Mouse (Mus musculus) fat pad, adult 2 months (tissue): ENCODE data around the gene Cct5.

Experiments used
- DNase-seq: peaks from one replicate; pipeline ENCODE4 v3.0.0-alpha.2; 2011; ENCODE audit warnings: low read depth, low spot score; ENCODE audit errors: extremely low read depth

Cct5 gene

GRCm38 (mm10) chr15:31565786-31566185, 35.8 kb downstream of the Cct5 start:
- DNase-seq = no peak

DNA sequence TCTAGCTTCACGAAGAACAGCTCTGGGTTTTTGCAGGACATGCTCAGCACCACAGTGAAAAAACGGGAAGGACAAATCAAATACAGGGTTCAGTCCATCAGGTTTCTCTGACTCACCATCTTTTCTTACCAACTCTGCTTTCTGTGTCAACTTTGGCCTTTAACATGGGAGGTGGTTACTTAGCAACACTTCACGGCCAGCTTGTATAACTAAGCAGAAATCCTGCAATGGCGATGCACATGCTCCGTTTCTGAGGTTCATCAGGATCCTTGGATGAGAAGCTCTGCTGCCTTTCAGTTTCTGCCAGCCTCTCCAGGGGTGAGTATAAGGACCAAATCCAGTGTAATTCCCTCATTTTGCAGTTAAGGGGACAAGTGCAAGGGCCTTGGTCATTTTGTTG, 36.4 kb downstream of the Cct5 start, which contains the start of gene Cmbl:
Gene Cmbl (plus strand): TSS at position 206 of the 400 bp plus-strand sequence.
- no peak for DNase-seq

DNA sequence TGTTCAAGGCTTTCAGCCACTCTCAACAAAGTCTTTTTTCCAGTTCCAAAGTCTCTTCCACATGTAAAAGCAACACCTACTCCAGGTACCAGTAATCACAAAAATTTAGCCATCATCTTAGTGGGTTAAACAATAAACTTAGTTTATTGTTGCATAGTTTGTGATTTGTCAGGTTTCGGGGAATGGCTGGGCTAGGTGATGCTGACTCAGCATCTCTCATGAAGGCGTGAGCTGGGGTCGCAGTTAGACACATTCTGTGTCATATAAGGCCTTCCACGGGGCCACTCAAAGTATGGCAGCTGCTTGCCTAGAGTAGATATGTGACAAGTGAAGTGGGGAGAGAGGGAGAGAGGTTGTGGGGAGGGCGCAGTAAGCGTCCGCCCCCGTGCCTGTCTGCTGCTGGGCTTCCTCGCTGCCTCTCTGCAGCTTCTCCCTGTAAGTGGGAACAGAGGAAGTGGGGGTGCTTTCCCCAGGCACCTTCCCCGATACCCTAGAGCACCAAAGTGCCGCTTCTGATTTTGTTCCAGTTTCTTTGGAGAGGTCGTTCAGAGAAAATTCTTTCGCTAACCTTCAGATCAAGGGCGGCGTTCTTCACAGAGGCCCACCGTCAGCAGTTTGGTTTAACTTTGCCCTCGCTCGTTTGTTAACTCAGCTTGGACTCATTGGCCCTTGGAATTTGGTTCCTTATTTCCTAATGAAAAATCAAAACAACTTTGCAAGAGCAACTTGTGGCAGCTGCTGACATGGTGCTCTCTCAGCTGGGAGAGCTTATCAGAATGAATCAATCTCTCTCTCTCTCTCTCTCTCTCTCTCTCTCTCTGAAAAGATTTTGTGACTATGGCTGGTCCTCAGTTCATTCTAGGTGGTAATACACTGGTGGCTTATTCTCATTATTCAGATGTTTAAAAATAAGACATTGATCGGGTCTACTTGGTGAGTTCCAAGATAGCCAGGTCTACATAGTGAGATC, 37.7 kb downstream of the Cct5 start:
- DNase-seq = no peak

DNA sequence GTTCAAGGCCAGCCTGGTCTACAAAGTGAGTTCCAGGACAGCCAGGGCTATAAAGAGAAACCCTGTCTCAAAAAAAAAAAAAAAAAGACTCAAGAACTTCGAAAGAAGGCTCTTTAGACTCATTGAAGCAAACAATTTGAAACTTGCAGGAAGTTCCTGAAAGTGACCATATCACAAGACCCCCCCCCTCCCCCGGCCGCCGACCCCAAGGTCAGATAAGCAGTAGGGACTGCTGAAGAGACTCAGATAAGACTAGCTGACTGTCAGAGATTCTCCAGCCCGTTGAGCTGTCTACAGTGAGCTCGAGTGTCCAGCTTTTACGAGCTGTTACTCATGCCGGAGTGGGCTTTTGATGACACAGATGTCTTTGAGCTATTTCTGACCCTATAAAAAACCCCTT, 38.8 kb downstream of the Cct5 start:
- DNase-seq = no peak

GRCm38 (mm10) chr15:31561976-31562375, 39.6 kb downstream of the Cct5 start:
- no peak for DNase-seq

DNA sequence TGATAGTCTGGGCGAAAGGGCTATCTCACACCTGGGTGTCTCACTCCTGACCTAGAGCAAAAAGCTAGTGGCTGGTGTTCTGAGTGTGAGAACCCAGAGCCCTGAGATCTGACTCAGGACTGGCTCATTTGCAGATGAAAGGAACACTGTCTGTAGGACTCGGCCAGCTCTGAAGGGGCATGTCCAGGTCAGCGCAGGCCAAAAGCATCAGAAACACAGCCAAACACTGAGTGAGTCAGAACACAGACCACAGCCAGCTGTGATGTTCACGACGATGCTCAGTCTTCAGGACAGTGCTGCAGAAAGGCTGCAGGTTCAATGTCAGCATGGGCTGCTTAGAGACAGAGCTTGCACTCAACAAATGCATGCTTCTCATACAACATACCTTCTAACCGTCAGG, 40.2 kb downstream of the Cct5 start:
- DNase-seq = no peak

GRCm38 (mm10) chr15:31554855-31555254, 46.7 kb downstream of the Cct5 start:
- no peak for DNase-seq

DNA sequence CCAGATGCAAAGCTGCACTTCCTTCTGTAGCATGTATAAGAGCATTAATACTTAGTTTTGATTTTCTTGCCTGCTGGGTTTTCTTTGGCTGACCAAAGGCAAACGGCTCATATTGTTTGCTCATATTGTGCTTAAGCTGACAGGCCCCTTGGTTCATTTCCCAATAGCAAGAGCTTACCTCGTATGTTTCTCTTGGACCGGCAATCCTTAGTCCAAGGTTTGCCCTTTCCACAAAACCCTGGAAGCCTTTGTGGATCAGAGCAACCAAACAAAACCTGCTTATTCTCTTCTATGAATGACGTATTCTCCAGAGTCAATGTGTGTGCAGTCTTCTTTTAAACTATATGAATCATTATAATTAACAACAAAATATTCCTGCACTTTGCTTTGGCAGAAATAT, 51.2 kb downstream of the Cct5 start:
- no peak for DNase-seq

DNA sequence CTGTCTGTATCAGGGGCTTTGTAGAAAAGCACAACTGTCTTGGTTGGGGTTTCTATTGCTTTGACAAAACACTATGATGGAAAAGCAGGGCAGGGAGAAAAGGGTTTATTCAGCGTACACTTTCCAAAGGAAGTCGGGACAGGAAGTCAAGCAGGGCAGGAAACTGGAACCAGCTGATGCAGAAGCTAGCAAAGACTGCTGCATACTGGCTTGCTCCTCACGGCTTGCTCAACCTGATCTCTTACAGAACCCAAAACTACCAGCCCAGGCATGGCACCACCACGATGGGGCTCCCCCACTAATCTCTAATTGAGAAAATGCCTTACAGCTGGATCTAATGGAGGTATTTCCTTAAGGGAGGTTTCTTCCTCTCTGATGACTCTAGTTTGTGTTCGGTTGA, 54.2 kb downstream of the Cct5 start:
- DNase-seq = no peak

GRCm38 (mm10) chr15:31546291-31546690, 55.3 kb downstream of the Cct5 start:
- DNase-seq = no peak

- DNase-seq = no peak
These were observed 56.5 kb downstream of the Cct5 start for GRCm38 (mm10) chr15:31545058-31545457.

DNA sequence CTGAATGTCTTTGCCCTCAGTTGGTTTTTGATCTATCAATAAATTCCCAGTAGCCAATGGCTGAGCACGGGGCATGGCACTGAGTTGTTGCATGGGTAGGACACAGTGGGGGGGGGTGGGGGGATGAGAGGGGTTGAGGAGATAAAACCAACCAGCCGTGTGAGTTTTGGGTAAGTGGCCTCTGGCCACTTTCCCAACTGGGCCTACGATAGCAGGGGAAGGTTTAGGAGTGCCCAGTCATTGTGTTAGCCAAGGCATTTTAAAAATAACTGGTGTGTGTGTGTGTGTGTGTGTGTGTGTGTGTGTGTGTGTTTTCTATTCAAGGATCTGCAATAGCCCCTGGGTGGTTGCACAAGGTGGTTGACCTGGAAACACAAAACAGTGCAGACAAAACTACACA, 58.4 kb downstream of the Cct5 start:
- DNase-seq = no peak

DNA sequence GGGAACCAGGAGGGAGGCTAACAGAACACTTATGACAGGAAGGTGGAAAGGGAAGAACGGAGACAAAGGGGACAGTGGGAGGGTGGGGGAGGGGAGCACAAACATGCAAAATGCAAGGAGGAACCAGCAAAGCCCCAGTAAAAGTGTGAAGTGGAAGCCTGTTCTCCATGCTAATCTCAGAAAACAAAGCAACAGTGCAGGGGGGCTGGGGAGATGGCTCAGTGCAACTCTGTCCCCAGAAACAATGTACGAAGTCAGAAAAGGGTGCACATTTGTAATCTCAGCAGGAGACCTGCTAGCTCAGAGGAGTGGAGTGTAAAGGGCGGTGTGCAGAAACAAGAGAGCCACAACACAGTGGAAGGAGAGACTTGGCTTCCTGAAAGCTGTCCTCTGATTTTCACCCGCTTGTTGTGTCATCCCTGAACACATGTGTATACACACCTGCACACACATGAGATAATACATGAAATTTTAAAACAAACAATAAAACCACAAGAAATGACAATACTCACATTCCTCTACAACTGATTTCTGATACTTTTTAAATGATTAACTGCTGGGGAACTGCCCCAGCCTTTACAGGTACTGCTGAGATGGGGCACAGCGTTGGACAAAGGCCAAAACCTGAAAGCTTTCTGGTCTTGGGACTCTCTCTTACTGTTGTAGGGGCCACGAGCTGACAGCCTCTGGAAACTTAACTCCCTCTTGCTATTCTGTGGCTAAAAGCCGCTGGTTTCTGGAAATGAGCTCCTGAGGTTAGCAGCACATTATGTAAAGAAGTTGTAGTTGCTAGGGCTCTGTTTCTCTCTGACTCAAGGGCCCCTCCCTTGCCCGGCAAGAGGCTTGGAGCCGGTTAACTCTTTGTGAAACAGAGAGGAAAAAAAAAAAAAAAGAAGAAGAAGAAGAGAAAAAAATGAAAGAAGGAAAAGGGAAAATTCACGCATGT, 59.3 kb downstream of the Cct5 start:
- no peak for DNase-seq
